Mouse (Mus musculus) forebrain, embryonic 13.5 days (tissue): ENCODE data around the gene Fam126b. TPM values are rescaled to one million over a fixed set of nuclear protein-coding genes. Genes with fewer than 3 reads are reported as not detected.

Experiments used
- polyA plus RNA-seq: library from polyadenylated mRNA; unstranded; fragments of >200 nt; fragmentation: Nextera tagmentation; extraction: Ambion mirVana; gene quantifications from 2 replicates; pipeline ENCODE4 v1.2.1, GENCODE M21; 2015

The Fam126b gene
- polyA plus RNA-seq, 1 experiment from 2014 or later: 10.8 TPM

Other genes with a start within 250 kb of the Fam126b start
- gene Bzw1, start 193.4 kb downstream of the Fam126b start, polyA plus RNA-seq: 441 and 458 TPM in 2 replicates
- gene Clk1, start 162.3 kb downstream of the Fam126b start, polyA plus RNA-seq: 165 and 177 TPM in 2 replicates
- gene Nif3l1, start 141.2 kb downstream of the Fam126b start, polyA plus RNA-seq: 64.1 and 64.8 TPM in 2 replicates
- 54.2 and 54.6 TPM in 2 replicates for gene Ppil3, start 140.8 kb downstream of the Fam126b start, polyA plus RNA-seq
- 34.0 and 40.1 TPM in 2 replicates for gene Orc2, start 81.2 kb downstream of the Fam126b start, polyA plus RNA-seq
- 187 and 206 TPM in 2 replicates for gene Ndufb3, start 61 bp upstream of the Fam126b start, polyA plus RNA-seq
- not detected in 2 replicates for gene Als2cr12, start 109.7 kb upstream of the Fam126b start, polyA plus RNA-seq
- gene Cflar, start 125.2 kb upstream of the Fam126b start, polyA plus RNA-seq: 17.1 and 22.8 TPM in 2 replicates
- gene Casp8, start 209.1 kb upstream of the Fam126b start, polyA plus RNA-seq: 6.3 and 7.2 TPM in 2 replicates